Mouse (Mus musculus) urinary bladder, postnatal 25 days (tissue): ENCODE data around the gene Lingo2.
"Not testable (repeated sequence)": the region's sequence is repeated elsewhere in the genome, so short reads cannot be mapped to it uniquely, and the experiment has no call there.

Experiments used
- DNase-seq: peaks from one replicate; pipeline ENCODE4 v3.0.0; 2022; ENCODE audit warnings: low spot score

Gene Lingo2

DNA sequence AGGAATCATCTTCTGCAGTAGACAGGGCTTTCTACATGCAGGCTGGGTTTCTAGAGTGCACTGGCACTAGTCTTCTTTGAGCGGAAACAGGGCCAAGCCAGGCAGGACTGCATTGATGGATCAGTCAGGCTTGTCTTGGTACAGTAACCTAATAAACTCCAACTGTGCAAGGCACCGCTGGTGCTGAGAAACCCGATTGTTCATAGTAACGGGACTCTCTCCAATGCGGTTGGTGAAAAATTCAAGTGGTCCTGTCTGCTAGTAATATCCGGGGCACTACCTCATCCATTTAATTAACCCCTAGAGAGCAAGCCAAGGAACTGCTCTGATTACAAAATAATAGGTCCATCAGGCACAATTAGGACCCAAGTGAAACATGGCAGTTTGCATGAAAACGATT, 1106.4 kb downstream of the Lingo2 start:
- no peak for DNase-seq

GRCm38 (mm10) chr4:35844518-35844917, 1107.0 kb downstream of the Lingo2 start:
- no peak for DNase-seq

GRCm38 (mm10) chr4:35823322-35823870, 1128.2 kb downstream of the Lingo2 start:
- no peak for DNase-seq

- no peak for DNase-seq
Observed at GRCm38 (mm10) chr4:35820701-35821100, 1130.8 kb downstream of the Lingo2 start.

DNA sequence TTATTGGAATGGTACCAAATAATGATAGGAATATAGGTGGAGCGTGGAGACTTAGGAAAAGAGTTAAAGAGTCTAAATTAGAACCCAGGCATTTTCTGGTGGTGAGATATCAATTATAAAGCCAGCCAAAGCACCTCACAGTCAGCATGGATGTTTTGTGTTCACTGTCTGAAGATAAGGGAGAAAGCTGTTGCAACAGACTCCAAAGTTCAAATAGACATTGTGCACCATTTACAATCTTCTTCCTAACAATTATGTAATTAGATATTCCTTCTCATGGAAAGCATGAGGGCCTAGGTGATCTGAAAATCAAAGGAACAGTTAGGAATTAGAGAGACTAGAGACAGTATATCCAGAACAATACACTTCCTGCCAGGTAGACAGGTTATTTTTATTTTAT, 1136.8 kb downstream of the Lingo2 start:
- DNase-seq = no peak

GRCm38 (mm10) chr4:35807497-35808210, 1143.9 kb downstream of the Lingo2 start:
- no peak for DNase-seq

DNA sequence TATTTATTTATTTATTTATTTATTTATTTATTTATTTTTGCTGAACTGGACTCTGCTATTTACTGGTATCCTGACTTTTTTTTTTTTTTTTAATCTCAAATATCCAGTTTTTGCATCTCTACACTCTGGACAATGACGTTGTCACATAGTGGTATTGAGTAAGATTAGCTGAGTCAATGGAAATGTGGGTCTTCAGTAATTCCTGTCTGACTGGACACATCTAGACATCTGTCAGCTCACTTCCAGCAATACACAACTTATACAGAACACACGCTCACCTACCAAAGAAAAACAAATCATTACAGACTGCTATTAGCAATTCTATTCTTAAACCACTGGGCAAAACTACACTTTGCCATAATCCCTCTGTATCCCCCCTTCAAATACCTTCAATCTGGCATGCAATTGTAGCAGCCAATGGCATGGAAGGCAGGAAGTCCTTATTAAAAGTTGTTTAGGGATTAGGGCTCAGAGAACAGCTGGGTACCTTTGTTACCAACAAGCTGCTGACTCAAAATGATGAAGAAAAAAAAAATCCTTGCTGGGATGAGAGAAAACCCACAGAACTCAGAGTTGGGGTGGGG, 1144.6 kb downstream of the Lingo2 start:
- no peak for DNase-seq

DNA sequence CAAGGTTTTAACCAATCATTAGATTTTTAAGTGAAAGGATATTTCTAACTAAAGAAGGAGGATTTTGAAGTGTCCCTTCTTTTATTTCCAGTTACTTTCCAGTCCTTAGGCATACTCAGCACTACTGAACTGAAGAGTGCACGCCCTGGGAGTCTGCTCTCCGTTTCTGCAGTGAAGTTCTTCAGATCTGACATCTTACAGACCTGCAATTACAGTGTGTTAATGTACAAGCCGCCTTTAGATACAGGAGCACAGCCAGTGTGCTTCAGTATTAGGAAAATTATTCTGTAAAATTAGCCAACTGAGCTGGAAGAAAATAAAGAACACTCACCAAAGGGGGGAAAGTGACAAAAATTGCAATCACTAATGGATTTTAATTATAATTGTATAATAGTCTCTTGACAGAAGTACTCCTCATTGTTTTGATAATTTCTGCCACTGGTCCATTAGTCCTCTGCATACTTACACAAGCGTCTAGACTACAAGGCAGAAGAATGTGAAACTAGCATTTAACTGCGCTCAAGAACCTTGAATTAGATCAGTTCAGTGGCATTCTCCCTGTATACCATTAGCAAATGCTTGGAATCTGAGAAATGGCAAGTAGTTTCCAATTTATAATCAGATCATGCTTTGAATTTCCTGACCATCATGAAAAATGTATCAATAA, 1167.2 kb downstream of the Lingo2 start:
- DNase-seq = no peak

DNA sequence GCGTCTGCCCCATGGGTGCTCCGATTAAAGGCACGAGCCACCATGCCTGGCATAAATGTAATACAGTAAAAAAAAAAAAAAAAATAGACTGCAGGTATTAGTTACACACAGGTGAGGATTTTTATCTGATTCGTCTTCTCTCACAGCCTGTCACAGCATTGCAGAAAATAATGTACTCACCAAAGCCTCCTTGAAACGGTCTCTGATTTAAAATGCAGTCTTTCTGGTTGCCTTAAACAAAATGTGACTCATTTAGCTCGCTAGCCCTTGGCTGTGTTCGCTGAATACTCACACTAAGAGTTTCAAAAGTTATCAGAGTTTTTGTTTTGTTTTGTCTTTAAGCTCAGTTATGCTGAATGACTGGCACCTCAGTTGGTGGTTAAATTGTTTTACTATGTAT, 1180.7 kb downstream of the Lingo2 start:
- no peak for DNase-seq

DNA sequence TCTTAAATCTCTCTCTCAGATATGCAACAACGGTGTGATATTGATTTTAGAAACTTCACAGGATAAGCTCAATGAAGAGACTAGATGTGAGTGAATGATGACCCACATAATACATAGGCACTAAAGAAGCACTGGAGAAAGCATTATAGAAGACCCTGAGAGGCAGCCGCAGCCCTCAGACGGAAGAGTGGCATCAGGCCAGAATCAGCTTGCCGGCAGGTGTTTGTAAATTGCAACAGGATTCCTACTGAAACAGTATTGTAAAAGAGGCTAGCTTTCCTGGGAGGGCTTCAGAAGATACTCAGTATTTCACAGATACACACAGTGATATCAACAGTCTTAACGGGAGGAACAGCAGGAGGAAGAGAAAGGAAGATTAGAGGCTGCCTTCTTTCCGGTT, 1184.6 kb downstream of the Lingo2 start:
- no peak for DNase-seq

DNA sequence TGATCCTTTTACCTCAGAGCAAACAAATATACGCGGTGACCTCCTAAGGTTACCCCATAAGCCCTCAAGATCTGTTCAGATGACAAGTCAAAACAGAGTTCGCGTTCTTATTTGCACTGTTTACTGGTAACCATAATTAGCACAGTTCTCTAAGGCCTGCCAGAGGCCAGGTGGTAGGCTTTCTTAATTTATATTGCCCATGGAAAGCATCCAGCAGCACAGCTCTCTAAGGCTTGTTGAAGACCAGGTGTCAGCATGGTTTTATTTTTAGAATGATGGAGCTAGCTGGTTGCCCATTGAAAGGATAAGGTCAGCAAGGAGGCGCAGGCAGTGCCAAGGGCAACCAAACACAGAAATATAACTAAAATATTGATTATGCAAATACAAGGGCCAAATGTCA, 1190.4 kb downstream of the Lingo2 start:
- DNase-seq = no peak

DNA sequence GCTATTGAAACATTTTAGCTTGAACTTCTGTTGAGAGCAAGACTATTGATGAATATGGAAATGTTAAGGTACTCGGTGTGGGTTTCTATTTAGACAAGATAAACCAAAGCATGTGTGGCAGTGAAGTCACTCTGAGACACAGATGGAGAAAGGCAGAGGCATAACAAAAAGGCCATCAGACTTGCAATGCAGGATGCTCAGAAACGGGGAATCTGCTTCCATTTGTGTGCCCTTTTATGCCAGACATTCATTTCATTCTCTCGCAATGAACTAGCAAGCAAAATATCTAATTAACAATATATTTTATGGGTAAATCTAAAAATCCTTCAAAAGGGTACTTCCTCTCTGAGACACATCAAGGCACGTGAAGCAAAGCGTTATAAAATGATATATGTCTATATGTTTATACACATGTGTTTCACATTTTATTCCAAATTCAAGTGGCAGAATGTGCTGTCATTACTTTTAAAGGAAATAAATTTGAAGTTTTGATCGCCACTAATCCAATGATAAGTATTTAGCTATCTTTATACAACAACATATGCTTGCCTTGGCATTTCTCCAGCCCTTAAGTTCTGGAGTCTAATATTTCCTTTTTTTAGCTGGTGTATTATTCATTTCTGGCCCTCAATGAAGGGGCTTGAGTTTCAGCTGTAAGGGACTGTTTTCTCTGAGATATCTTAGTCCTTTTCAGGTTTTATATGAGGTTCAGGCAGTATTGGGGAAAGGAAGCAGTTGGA, 1199.3 kb downstream of the Lingo2 start:
- DNase-seq = no peak

DNA sequence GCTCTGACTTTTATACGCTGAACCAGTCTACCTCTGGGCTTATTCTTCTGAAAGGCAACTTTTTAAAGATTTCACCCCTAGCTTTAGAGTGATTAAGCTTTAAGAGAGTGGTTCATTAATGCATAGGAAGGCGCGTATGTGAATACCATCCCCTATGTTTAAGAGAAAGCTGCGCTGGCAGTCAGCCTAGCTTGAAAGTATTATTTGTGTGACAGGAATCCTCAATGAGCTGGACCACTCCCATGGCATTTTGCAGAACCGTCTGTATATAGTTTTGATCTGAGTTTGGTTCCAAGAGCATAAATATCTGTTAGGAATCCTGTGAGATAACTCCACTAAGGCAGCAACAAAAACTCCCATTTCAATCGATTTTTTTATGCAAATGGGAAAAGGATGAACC, 1204.9 kb downstream of the Lingo2 start:
- DNase-seq = no peak

GRCm38 (mm10) chr4:35724774-35725173, 1226.8 kb downstream of the Lingo2 start:
- DNase-seq = no peak

GRCm38 (mm10) chr4:35704126-35704525, 1247.4 kb downstream of the Lingo2 start:
- DNase-seq = no peak

GRCm38 (mm10) chr4:35702661-35703060, 1248.9 kb downstream of the Lingo2 start:
- DNase-seq = no peak

DNA sequence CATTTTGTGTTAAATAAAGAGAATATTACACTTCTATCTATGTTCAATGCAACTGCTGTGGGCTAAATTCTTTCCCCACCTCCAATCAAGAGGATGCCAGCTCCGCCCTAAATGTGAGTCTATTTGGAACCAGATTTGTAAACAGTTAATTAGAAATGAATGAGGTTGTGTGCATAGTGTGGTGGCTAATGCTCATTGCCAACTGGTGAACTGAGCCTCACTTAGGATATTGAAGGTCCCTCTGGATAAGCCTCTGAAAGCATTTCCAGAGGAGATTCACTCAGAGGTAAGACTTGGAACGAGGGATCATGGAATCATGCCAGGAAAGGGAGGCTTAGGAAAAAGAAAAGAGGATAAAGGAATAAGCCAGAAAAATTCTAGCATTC, 1256.4 kb downstream of the Lingo2 start:
- DNase-seq = no peak

- no peak for DNase-seq
Observed at GRCm38 (mm10) chr4:35694360-35695136, 1257.0 kb downstream of the Lingo2 start.

- DNase-seq = no peak
Observed at GRCm38 (mm10) chr4:35690521-35690920, 1261.0 kb downstream of the Lingo2 start.

DNA sequence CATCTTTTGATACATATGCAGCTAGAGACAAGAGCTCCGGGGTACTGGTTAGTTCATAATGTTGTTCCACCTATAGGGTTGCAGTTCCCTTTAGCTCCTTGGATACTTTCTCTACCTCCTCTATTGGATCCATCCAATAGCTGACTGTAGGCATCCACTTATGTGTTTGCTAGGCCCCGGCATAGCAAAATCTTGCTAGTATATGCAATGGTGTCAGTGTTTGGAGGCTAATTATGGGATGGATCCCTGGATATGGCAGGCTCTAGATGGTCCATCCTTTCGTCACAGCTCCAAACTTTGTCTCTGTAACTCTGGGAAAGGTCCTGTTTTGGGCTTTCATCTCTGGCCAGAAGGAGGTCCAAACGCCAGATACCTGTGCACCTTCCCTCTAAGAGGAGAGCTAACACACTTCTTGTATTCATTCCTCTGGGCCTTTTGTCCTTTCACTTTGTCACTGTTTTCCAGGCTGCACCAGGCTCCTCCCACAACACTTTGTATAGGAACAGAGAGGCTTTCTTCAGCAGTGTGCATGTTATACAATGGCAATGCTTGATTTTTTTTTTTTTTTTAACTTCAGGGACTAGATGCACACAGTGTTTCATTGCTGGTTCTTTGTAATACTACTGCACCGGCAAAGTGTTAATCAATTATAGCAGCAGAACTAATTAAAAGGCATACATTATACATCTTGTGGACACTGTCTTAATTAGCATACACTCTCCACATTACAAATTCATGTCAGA, 1262.9 kb downstream of the Lingo2 start:
- DNase-seq = not testable (repeated sequence)
